Mouse (Mus musculus): ENCODE data around the gene Apol7b.
"Not testable (repeated sequence)": the region's sequence is repeated elsewhere in the genome, so short reads cannot be mapped to it uniquely, and the experiment has no call there.

Apol7b gene

DNA sequence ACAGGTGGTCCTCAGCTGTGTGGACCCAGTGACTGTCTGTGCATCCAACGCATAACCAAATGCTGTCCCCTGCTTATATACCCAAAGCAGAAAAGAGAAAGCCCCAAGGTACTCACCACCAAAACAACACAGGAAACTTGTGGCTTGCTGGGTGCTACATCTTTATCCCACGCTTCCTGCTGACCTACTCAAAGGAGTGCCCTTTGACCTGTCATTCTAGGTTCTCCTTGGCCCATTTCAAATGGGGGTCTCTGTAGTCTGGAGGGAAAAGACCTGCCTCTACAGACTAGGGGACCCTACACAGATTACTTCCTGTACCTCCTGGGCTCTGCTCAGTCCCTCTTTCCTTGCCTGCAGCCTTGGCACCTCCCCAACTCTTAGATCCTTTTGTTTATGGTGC is at the start of gene Apol7b:
TSS of gene Apol7b (minus strand) at position 101 of the 400 bp plus-strand sequence.
- DNase-seq (ENCODE audit: low spot score) = not testable (repeated sequence)

DNA sequence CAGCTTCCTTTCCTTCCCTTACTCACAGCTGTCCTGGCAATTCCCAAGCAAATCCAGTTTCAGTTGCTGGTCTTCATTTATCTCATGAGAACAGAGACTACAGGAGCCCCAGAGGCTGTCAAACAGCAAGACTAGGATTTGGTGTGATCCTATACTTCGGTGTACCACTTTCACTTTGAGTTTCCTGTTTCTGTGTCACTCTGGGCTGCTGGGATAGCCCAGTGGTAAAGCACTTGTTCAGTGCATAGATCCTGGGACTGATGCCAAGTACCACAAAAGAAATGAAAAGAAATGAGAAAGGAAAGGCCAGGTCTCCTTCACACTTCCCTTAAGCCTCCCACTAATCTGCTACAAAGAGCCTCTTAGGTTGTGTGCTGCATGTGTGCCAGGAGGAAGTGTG is 47.4 kb upstream of the Apol7b start:
- DNase-seq (ENCODE audit: low spot score) = not testable (repeated sequence)

DNA sequence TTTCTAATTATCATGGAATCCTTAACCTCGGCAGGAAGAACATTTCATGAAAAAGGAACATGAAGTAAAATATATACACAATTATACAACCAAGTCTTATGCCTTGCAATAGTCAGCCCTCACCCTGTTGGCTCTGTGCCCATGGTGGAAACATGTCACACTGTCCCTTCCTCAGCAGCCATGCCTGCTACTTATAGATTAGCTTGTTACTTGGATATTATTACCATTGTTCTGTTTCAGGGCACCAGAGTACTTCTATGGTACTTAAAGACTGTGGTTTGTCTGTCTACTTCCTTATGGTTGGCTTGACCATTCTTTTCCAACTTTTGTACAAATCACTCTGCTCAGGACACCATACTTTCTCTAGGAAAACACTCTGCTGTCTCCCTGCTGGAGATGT is 45.9 kb upstream of the Apol7b start:
- not testable (repeated sequence) for DNase-seq (ENCODE audit: low spot score)

DNA sequence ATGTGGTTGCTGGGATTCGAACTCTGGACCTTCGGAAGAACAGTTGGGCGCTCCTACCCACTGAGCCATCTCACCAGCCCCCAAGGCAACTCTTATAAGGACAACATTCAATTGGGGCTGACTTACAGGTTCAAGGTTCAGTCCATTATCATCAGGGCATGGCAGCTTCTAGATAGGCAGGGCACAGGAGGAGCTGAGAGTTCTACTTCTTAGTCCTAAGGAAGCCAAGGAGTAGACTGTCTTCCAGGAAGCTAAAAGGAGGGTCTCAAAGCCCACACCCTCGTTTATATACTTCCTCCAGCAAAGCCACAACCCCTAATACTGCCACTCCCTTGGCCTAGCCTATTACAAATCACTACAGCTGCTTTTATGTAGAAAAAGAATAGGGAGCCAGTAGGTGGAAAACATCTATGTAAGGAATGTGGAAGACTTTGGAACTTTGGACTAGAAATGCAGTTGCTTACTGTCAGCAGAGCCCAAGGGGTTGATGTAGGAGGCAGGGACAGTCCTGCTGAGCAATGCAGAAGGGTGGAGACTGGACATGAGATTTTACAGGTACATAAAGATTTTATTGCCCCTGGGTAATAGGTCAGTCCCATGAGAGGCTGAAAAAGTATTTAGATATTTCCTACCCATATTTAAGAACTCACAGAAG is 35.0 kb upstream of the Apol7b start:
- no peak for DNase-seq (ENCODE audit: low spot score)

DNA sequence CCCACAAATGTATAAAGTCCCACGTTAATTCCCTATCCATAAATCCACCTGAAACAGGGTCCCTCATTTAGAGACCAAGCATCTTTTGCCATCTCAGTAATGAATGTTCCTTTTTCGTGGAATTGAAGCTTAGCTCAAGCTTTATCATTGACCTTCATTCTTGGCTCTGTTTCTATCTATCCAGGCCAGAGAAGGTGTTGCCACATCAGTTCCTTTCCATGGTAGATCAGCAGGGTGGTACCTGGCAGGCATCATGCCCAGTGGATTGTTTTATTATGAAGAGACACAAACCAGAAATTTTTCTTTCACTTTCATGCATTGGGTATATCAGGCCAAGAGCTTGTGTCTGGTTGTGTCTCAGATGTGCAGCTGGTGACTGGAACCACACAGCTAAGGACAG is 29.4 kb upstream of the Apol7b start, which contains the start of gene Apol10a:
TSS of gene Apol10a (plus strand) at position 355 of the 400 bp plus-strand sequence.
- DNase-seq (ENCODE audit: low spot score) = not testable (repeated sequence)

DNA sequence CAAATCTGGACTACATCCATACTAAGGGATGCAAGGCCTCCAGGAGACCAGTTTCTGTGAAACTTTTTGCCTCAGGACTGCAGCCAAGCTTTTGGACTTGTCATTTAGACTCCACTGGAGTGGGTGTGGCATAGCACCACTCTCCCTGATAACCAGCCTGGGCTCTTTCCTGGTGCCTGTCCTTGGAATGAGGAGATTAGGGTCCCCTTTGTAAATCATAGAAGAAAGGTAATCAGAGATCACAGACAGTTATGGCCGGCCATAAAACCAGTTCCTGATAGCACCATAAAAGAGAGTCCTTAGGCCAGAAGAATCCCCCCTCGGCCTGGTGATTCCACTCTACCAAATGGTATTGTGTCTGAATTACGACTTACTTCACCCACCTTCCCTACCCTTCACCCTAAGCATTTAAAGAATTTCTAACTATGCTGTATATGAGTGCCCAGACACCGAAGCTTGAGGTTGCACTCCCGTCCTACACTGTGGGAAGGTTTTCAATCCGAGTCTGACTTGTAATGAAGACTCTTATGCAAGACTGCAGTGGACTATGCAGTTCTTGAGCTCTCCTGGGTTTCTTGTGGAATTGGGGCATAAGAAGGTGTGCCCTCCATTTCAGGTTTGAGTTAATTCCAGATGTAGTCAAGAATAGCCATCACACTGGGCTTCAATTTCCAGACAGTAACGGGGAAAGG is 27.6 kb upstream of the Apol7b start:
- not testable (repeated sequence) for DNase-seq (ENCODE audit: low spot score)

DNA sequence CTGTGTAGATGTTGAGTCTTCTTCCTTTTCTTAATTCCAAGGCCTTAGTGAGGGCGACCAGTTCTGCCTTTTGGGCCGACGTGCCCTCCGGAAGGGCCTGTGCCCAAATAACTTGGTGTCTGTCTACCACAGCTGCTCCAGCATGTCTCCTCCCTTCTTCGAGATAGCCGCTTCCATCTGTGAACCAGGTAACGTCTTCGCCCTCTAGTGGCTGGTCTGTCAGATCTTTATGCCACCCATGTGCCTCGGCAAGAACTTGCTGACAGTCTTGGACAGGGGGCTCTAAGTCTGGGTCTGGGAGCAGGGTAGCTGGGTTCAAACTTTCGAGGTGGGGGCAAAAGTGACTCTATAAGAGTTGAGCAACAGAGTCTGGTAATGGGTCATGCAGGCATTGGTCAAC is 2.6 kb upstream of the Apol7b start:
- DNase-seq (ENCODE audit: low spot score) = not testable (repeated sequence)

DNA sequence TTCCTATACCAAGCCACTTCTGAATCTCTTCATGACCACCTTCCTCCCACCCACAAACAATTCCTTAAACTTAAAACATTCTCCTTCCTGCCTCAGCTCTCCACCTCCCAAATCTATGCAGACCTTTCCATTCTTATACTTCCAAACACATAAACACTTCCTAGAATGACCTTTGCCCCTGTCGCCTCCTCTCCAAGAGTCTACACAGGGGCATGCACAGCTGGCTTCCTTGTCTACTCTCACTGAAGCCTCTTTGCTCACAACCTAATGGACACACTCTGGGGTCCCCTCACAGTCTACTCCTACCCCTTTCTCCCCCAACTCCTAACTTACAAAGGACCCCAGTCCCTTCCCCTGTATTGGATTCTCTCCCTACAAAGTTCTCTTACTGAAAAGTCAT is 1.6 kb downstream of the Apol7b start:
- not testable (repeated sequence) for DNase-seq (ENCODE audit: low spot score)

DNA sequence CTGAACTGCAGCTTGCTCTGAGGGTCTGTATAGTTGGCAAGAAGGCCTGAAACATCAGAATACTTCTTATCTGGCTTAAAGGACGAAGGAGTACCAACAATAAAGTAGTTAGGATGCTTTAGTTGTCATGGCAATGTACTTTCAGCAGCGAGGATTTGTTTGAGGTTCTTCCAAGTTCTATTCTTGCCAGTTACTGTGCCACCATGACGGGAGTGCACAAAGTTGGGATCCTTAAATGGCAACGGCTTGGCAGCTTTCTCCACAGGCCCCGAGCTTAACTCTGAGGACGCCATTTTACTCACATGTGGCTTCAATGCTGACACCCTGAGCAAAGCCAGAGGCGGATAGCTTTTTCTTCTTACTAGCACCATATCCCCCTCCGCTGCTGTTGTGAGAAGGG is 2.5 kb downstream of the Apol7b start:
- peak; percentile 24 for DNase-seq (ENCODE audit: low spot score)

DNA sequence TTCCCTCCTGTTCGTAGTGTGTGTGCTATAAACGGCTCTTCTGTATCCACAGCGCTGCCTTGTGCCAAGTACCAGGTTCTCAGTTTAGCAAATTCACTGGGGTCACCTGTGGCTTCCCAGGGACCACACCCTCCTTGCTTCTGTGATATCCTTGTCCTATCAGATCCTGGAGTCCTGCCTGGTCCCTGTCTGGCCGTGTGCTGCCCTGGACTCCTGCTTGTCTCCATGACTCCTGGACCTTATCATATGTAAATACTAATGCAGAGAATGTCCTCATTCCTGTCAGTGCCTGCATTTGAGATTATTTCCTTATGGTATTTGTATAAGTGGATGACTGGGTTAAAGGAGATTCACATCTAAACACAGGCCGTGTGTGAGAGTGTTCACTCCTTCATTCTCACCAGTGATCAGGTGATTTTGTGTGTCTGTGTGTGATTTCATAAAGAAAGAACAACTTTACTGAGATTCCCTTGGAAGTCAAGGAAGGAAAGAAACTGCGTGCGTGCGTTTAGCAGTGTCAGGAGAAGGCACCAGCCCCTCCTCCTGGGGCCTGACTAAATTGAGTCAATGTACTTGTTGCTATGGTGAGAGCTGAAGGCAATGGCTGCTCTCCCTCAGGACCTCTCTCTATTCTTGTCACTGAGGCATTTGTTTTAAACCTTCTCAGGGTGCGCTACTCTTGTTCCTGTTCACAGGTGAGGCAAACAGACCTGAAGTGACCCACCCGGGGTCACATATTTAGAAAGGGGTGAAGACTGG is 18.4 kb downstream of the Apol7b start:
- not testable (repeated sequence) for DNase-seq (ENCODE audit: low spot score)

DNA sequence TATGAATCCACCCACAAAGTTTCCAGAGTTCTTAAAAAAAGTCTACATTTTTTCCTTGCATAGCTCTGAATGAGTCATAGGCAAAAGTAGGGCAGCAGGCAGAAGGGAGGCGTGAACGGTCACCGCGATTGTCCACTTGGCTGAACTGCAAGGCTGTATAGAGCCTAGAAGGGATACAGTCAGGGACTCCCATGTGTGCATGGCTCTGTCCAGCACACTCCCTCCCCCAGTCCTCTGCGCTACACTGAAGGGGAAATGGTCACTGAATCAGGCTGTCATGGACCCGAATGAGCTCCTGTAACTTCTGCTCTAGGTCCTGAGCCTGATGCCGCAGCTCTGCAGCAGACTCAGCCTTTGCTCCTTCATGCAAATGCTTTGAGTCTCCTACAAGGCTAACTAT is 24.4 kb downstream of the Apol7b start:
- DNase-seq (ENCODE audit: low spot score) = not testable (repeated sequence)

DNA sequence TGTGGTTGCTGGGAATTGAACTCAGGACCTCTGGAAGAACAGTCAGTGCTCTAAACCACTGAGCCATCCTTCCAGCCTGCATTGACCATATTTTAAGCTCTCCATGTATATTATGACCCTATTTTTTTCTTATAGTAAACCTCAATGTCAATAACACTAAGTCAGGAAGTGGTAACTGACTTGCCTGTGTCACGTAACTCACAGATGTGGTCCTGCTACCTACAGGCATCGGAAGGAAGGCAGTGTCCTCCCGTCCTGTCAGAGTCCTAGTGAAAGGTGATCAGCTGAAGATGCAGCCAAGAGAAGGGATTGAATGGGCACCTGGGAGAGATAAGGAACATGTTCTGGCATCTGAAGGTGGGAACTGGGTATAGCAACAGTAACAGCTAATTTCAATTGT is 27.6 kb downstream of the Apol7b start:
- DNase-seq (ENCODE audit: low spot score) = not testable (repeated sequence)

DNA sequence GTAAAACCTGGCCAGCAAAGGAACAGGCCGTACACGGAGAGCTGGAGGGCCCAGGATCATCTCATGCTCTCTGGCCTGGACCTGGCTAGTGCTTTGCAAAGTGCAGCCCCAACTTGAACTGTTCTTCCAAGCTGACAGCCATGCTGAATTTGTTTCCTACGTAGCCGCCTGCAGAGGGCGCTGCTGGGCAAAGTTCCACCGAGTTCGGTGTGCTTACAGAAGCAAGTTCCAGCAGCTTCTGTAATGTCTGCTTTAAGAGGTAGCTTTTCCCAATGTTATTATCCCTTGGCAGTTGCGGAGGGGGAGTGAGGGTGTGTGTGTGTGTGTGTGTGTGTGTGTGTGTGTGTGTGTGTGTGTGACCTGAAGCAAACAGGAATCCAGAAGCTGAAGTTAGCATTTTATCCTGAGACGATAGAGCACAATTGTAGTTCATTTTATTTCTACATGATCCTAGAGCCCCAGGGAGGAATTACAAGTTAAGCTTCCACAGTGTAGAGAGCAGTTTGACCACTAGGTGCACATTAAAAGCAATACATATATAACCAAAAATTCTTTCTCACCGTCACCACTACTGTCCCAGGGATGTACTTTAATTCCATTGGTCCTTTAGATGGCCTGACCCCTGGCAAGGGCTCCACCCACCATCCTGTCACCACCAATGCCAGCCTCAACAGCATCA is 30.5 kb downstream of the Apol7b start:
- not testable (repeated sequence) for DNase-seq (ENCODE audit: low spot score)

DNA sequence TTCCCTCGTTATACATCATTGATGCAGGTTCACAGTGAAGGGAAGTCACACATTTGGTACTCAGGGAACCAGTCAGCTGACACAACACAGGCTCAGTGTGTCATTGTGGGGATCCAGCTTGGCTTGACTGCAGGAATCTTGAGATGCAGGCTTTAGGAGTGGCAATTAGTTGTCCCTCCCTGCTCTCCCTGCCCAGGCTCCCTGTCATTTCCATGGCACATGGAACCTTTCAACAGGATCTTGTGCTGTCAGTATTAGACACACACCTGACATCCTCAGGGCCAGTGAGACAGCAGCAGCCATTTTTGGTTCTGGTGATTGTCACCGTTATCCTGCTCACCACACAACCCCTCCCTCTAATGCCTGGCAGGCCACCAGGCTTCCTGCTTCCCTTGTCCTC is 31.6 kb downstream of the Apol7b start:
- DNase-seq (ENCODE audit: low spot score) = not testable (repeated sequence)

DNA sequence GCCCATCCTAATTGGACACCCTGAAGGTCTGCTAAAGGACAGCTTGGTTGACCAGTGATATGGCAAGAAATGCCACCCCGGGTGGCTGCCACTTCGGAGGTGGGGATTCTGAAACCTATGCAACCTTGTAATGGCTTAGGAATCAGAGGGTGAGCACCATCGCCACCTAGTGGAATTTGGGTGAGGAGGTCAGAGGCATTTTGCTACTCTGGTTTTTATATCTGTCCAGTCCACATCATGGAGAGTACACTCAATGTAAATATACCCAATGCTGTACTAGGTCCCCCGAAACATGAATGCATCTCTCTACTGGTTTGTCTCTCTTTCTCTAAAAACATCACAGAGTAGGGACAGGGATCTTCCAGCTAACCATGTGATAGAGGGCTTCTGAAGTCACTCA is 34.6 kb downstream of the Apol7b start:
- DNase-seq (ENCODE audit: low spot score) = not testable (repeated sequence)

DNA sequence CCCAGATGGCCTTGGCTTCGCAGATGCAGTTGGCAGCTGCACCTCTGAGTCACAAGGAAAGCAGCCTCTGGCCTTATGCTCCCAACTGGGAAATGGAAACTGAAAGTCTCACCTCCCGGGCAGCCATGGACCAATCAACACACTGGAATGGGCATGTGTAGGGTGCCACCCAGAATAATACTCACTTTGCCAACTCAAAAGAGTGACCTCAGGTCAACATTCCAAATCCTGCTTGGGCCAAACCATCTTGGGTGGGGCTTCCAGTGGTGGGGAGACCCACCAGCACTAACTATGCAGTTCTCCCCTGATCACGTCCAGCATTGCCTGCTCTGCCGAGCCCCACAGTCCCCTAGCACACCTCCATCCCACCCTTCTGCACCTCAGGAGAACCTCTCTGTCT is 36.3 kb downstream of the Apol7b start, which contains the start of gene Apol9a:
TSS of gene Apol9a (minus strand) at position 101 of the 400 bp plus-strand sequence.
- not testable (repeated sequence) for DNase-seq (ENCODE audit: low spot score)

DNA sequence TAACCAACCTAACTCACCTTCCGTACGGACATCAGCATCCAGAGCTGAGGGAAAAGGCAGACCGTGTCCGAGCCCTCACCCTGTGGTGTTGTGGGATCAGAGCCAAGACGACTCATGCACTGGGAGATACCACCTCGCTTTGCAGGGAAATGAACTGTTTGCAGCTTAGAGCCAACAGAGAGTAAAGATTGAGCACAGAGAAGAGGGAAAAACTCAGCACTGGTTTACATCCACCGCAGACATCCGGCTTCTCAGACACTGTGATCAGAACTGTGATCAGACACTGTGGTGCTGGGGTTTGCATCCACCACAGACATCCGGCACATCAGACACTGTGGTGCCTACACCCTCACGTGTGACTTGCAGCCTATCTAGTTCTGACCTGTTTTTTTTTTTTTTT is 40.9 kb downstream of the Apol7b start:
- not testable (repeated sequence) for DNase-seq (ENCODE audit: low spot score)

DNA sequence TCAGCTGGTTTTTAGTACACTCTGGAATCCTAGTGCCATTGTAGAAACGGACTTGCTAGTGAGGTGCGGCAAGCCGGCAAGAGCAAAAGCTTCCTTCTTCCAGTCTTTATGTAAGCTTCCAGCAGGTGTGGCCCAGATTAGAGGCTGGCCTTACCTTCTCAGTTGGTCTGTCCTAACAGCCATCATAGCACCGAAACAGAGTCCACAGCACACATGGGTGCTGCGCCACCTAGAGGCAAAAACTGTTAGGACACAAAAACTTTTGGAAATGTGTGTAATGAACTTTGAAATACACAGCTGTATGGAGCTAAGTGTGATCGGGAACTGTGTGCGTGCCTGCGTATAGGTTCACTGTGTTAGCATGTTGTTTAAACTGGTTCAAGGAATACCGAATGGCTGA is 48.3 kb downstream of the Apol7b start, which contains the start of gene Apol7a:
TSS of gene Apol7a (minus strand) at position 84 of the 400 bp plus-strand sequence.
- not testable (repeated sequence) for DNase-seq (ENCODE audit: low spot score)

DNA sequence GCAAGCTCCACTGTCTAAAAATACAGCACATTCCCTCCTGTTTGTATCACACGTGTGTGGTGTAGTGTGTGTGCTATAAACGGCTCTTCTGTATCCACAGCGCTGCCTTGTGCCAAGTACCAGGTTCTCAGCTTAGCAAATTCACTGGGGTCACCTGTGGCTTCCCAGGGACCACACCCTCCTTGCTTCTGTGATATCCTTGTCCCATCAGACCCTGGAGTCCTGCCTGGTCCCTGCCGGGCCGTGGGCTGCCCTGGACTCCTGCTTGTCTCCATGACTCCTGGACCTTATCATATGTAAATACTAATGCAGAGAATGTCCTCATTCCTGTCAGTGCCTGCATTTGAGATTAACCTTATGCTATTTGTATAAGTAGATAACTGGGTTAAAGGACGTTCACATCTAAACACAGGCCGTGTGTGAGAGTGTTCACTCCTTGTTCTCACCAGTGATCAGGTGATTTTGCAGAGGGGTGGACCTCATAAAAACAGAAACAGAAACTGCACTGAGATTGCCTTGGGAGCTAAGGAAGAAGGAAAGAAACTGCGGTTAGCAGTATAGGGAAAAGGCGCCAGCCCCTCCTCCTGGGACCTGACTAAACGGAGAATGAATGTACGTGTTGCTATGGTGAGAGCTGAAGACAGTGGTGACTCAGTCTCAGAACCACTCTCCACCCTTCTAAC is 49.7 kb downstream of the Apol7b start:
- not testable (repeated sequence) for DNase-seq (ENCODE audit: low spot score)

DNA sequence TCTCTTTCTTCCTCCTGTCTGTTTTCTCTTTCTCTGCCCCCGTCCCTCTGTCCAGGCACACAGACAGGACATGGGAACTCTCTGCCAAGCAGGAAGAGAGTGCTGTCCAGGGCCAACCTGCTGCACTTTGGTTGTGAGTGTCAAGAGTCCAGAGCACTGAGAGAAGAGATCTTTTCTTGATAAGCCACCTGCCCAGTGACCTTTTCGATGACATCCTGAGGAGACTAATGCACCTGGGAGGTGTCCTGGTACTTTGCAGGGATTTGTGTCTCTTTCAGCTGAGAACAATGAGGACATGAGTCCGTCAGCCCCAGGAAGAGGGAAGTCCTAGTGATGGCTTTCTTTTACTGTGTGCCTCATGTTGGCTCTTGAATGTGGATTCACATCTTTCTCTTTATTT is 53.5 kb downstream of the Apol7b start:
- DNase-seq (ENCODE audit: low spot score) = not testable (repeated sequence)

DNA sequence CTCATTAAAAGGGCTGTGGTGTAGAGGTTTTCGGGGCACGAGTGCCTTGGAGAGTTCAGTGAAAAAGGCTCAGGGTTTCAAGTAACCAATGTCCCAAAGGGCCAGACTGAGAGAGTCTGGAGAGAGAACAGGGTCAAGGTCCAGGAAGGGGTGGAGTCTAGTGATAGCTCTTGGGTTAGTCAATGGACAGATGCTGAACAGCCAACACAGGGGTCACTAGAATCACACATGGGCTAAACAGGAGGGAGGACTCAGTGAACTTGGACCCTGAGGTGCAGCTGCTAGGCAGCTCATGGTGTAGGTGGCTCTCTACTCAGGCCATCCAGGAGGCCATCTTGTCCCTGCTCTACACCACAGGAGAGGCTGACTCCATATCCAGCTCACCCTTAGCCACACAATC is 59.8 kb downstream of the Apol7b start:
- no peak for DNase-seq (ENCODE audit: low spot score)
